Mouse (Mus musculus) liver, embryonic 12.5 days (tissue): ENCODE measurements around the gene Dlx4. TPM values are rescaled to one million over a fixed set of nuclear protein-coding genes. Genes with fewer than 3 reads are reported as not detected.
A peak's percentile ranks its signal among the peaks of the same experiment; 100 is the strongest.

ENCODE experiments used
- ATAC-seq: fragments of 200-750 bp; cut with Nextera tagmentation; 2 replicates; pipeline ENCODE4 v1.8.0; 2017; ENCODE audit warnings: moderate number of reproducible peaks, mild to moderate bottlenecking, moderate library complexity
- H3K27ac ChIP-seq: fragments of 300-500 bp; sonication (generic); 2 replicates; pipeline ENCODE4 v1.5.1; 2016; ENCODE audit warnings: mild to moderate bottlenecking
- H3K27me3 ChIP-seq: fragments of 300-500 bp; sonication (generic); replicated peaks from 2 replicates; pipeline ENCODE4 v1.6.1; 2016; ENCODE audit warnings: mild to moderate bottlenecking, moderate library complexity
- H3K36me3 ChIP-seq: fragments of 300-500 bp; sonication (generic); 2 replicates; pipeline ENCODE4 v1.6.1; 2016; ENCODE audit warnings: mild to moderate bottlenecking, moderate library complexity
- H3K4me1 ChIP-seq: fragments of 300-500 bp; sonication (generic); 2 replicates; pipeline ENCODE4 v1.6.1; 2016
- H3K4me2 ChIP-seq: fragments of 300-500 bp; sonication (generic); 2 replicates; pipeline ENCODE4 v1.6.1; 2016; ENCODE audit warnings: mild to moderate bottlenecking, moderate library complexity
- H3K4me3 ChIP-seq: fragments of 300-500 bp; sonication (generic); 2 replicates; pipeline ENCODE4 v1.5.1; 2016; ENCODE audit warnings: mild to moderate bottlenecking, moderate library complexity
- H3K9ac ChIP-seq: fragments of 300-500 bp; sonication (generic); 2 replicates; pipeline ENCODE4 v1.6.1; 2016; ENCODE audit warnings: mild to moderate bottlenecking, moderate library complexity
- H3K9me3 ChIP-seq: fragments of 300-500 bp; sonication (generic); replicated peaks from 2 replicates; pipeline ENCODE4 v1.6.1; 2016; ENCODE audit warnings: mild to moderate bottlenecking, moderate library complexity
- WGBS: fragments of 180-500 bp; shearing (Covaris S2); methylation state at CpG from one replicate; pipeline ENCODE4 v1.1.7; 2016; ENCODE audit not compliant: insufficient replicate concordance; 5-methylcytosine and 5-hydroxymethylcytosine counted together
- polyA plus RNA-seq: library from polyadenylated mRNA; unstranded; fragments of >200 nt; fragmentation: Nextera tagmentation; extraction: Ambion mirVana; gene quantifications from 2 replicates; pipeline ENCODE4 v1.2.1, GENCODE M21; 2016

The Dlx4 gene
- polyA plus RNA-seq, 1 experiment from 2014 or later = 0.06 TPM

- Histone ChIP-seq H3K4me3 (no peak overlapping the region), H3K4me1 (no peaks in the 10 kb centered on the region), H3K27me3 (peaks cover 88% of the 10 kb centered on the region), H3K27ac (no peak overlapping the region), H3K9ac (no peak overlapping the region), H3K4me2 (no peak overlapping the region), H3K9me3 (no peaks in the 10 kb centered on the region), H3K36me3 (no peaks in the 10 kb centered on the region)
- ATAC-seq = no peak
- 57% methylated on average over 2 of the region's 2 CpGs for WGBS
These were observed 9.4 kb upstream of the Dlx4 start for GRCm38 (mm10) chr11:95155511-95155910.

GRCm38 (mm10) chr11:95153681-95154080, 7.6 kb upstream of the Dlx4 start:
- H3K4me1 ChIP-seq = no peaks in the 10 kb centered on the region
- H3K27ac ChIP-seq = no peak overlapping the region
- no peaks in the 10 kb centered on the region for H3K36me3 ChIP-seq
- H3K9ac ChIP-seq = no peak overlapping the region
- H3K4me2 ChIP-seq = no peak overlapping the region
- no peak for ATAC-seq
- peaks cover 93% of the 10 kb centered on the region for H3K27me3 ChIP-seq
- 55% methylated on average over 5 of the region's 5 CpGs for WGBS
- H3K4me3 ChIP-seq = no peak overlapping the region
- no peaks in the 10 kb centered on the region for H3K9me3 ChIP-seq

- Histone ChIP-seq H3K4me1 (no peaks in the 10 kb centered on the region), H3K9ac (no peak overlapping the region), H3K27ac (no peak overlapping the region), H3K36me3 (no peaks in the 10 kb centered on the region), H3K27me3 (peaks cover 93% of the 10 kb centered on the region), H3K9me3 (no peaks in the 10 kb centered on the region), H3K4me3 (no peak overlapping the region), H3K4me2 (no peak overlapping the region)
- ATAC-seq = no peak
- WGBS = 42% methylated on average over 5 of the region's 5 CpGs
These were observed 7.1 kb upstream of the Dlx4 start for GRCm38 (mm10) chr11:95153116-95153515.

- H3K9ac ChIP-seq = no peak overlapping the region
- no peaks in the 10 kb centered on the region for H3K36me3 ChIP-seq
- H3K9me3 ChIP-seq = no peaks in the 10 kb centered on the region
- H3K4me1 ChIP-seq = peaks cover 8% of the 10 kb centered on the region
- H3K27me3 ChIP-seq = peaks cover 99% of the 10 kb centered on the region
- no peak for ATAC-seq
- H3K4me2 ChIP-seq = no peak overlapping the region
- H3K27ac ChIP-seq = no peak overlapping the region
- whole genome bisulfite sequencing = 4% methylated on average over 33 of the region's 33 CpGs
- H3K4me3 ChIP-seq = no peak overlapping the region
These were observed 4.4 kb upstream of the Dlx4 start for GRCm38 (mm10) chr11:95150269-95151049.

GRCm38 (mm10) chr11:95149462-95150268, 3.6 kb upstream of the Dlx4 start:
- Histone ChIP-seq H3K9me3 (no peaks in the 10 kb centered on the region), H3K36me3 (no peaks in the 10 kb centered on the region), H3K4me1 (peaks cover 14% of the 10 kb centered on the region), H3K4me3 (no peak overlapping the region), H3K9ac (no peak overlapping the region), H3K4me2 (no peak overlapping the region), H3K27me3 (peaks cover 99% of the 10 kb centered on the region), H3K27ac (no peak overlapping the region)
- WGBS = 3% methylated on average over 27 of the region's 27 CpGs
- ATAC-seq = no peak

GRCm38 (mm10) chr11:95148754-95149153, 2.7 kb upstream of the Dlx4 start:
- Histone ChIP-seq H3K4me3 (no peak overlapping the region), H3K27me3 (peaks cover 100% of the 10 kb centered on the region), H3K36me3 (no peaks in the 10 kb centered on the region), H3K9ac (no peak overlapping the region), H3K27ac (no peak overlapping the region), H3K4me1 (peaks cover 14% of the 10 kb centered on the region), H3K9me3 (no peaks in the 10 kb centered on the region), H3K4me2 (no peak overlapping the region)
- 6% methylated on average over 9 of the region's 9 CpGs for WGBS
- no peak for ATAC-seq

GRCm38 (mm10) chr11:95144946-95145483, 1.0 kb downstream of the Dlx4 start:
- Histone ChIP-seq H3K27ac (no peak overlapping the region), H3K9me3 (no peaks in the 10 kb centered on the region), H3K4me3 (peak overlapping the region; percentile 52), H3K9ac (no peak overlapping the region), H3K4me2 (peak overlapping the region; percentile 70), H3K36me3 (no peaks in the 10 kb centered on the region), H3K4me1 (peaks cover 20% of the 10 kb centered on the region), H3K27me3 (peaks cover 100% of the 10 kb centered on the region)
- WGBS = 2% methylated on average over 34 of the region's 34 CpGs
- no peak for ATAC-seq

- 14% methylated on average over 9 of the region's 9 CpGs for WGBS
- no peak overlapping the region for H3K9ac ChIP-seq
- H3K36me3 ChIP-seq = no peaks in the 10 kb centered on the region
- 0 out of 2 replicates have a peak overlapping the region, but pooled peaks have one; percentile 52 for H3K4me3 ChIP-seq
- peak overlapping the region; percentile 70 for H3K4me2 ChIP-seq
- ATAC-seq = no peak
- peaks cover 100% of the 10 kb centered on the region for H3K27me3 ChIP-seq
- no peak overlapping the region for H3K27ac ChIP-seq
- H3K9me3 ChIP-seq = no peaks in the 10 kb centered on the region
- H3K4me1 ChIP-seq = peaks cover 20% of the 10 kb centered on the region
These were observed 1.7 kb downstream of the Dlx4 start for GRCm38 (mm10) chr11:95144091-95144945.

GRCm38 (mm10) chr11:95143663-95144062, 2.4 kb downstream of the Dlx4 start:
- Histone ChIP-seq H3K36me3 (no peaks in the 10 kb centered on the region), H3K4me2 (no peak overlapping the region), H3K4me1 (peaks cover 20% of the 10 kb centered on the region), H3K27ac (no peak overlapping the region), H3K9me3 (no peaks in the 10 kb centered on the region), H3K4me3 (no peak overlapping the region), H3K27me3 (peaks cover 100% of the 10 kb centered on the region), H3K9ac (no peak overlapping the region)
- no peak for ATAC-seq
- 8% methylated on average over 4 of the region's 4 CpGs for WGBS

GRCm38 (mm10) chr11:95142980-95143575, 3.0 kb downstream of the Dlx4 start:
- Histone ChIP-seq H3K4me2 (peak overlapping the region; percentile 42), H3K4me1 (peaks cover 20% of the 10 kb centered on the region), H3K4me3 (peak overlapping the region; percentile 18; the same call in 1 of the 2 replicates), H3K27me3 (peaks cover 100% of the 10 kb centered on the region), H3K9me3 (no peaks in the 10 kb centered on the region), H3K9ac (no peak overlapping the region), H3K27ac (no peak overlapping the region), H3K36me3 (no peaks in the 10 kb centered on the region)
- WGBS = 4% methylated on average over 39 of the region's 39 CpGs
- ATAC-seq = no peak

GRCm38 (mm10) chr11:95142258-95142657, 3.8 kb downstream of the Dlx4 start:
- Histone ChIP-seq H3K4me2 (no peak overlapping the region), H3K27me3 (peaks cover 100% of the 10 kb centered on the region), H3K9me3 (no peaks in the 10 kb centered on the region), H3K4me1 (peaks cover 20% of the 10 kb centered on the region), H3K27ac (no peak overlapping the region), H3K9ac (no peak overlapping the region), H3K36me3 (no peaks in the 10 kb centered on the region), H3K4me3 (no peak overlapping the region)
- 15% methylated on average over 10 of the region's 10 CpGs for WGBS
- ATAC-seq = no peak
